Mouse (Mus musculus): ENCODE measurements around the gene 9430097D07Rik. TPM values are rescaled to one million over a fixed set of nuclear protein-coding genes. Genes with fewer than 3 reads are reported as not detected.
A peak's percentile ranks its signal among the peaks of the same experiment; 100 is the strongest.

The 9430097D07Rik gene
- polyA plus RNA-seq, 1 experiment from 2014 or later: 0.33 TPM

DNA sequence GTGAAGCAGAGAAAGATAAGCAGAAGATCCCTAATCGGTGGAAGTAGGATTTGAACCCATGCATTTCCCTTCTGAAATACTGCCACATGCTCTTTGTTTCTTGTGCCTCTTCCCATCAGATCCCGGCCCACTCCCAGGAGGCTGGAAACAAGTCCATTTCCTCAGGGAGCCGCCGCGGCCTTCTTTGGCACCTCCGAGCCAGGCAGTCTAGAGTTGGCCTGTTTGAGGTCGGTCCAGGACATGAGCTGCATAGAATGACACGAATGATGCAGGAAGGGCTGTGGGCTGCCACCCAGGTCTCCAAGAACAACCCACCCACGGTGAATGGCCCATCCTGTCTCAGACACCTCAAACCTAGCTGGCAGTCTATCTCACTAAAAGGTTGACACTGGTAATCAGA is 1.0 kb upstream of the 9430097D07Rik start:
- Histone ChIP-seq H3K9me3 (ENCODE audit: control insufficient read depth, low read length) (no peaks in the 10 kb centered on the region), H3K27me3 (ENCODE audit: control insufficient read depth, insufficient read depth, low read length) (peaks cover 14% of the 10 kb centered on the region), H3K36me3 (ENCODE audit: control insufficient read depth, insufficient read depth, low read length) (peaks cover 2% of the 10 kb centered on the region; the same call in 1 of the 2 replicates), H3K4me1 (ENCODE audit: control insufficient read depth, insufficient read depth, low read length) (peaks cover 5% of the 10 kb centered on the region), H3K4me3 (ENCODE audit: low read depth, low read length) (no peak overlapping the region), H3K4me2 (ENCODE audit: low read depth, severe bottlenecking) (no peak overlapping the region), H3K27ac (replicated peaks; ENCODE audit: low read depth, low read length) (no peak overlapping the region), H3K9ac (ENCODE audit: low read length) (no peak overlapping the region)
- WGBS: 93% methylated on average over 9 of the region's 9 CpGs
- ATAC-seq (ENCODE audit: insufficient number of reproducible peaks, low FRiP score, low TSS enrichment, low read depth) (no peak), DNase-seq (ENCODE audit: low spot score) (no peak)

DNA sequence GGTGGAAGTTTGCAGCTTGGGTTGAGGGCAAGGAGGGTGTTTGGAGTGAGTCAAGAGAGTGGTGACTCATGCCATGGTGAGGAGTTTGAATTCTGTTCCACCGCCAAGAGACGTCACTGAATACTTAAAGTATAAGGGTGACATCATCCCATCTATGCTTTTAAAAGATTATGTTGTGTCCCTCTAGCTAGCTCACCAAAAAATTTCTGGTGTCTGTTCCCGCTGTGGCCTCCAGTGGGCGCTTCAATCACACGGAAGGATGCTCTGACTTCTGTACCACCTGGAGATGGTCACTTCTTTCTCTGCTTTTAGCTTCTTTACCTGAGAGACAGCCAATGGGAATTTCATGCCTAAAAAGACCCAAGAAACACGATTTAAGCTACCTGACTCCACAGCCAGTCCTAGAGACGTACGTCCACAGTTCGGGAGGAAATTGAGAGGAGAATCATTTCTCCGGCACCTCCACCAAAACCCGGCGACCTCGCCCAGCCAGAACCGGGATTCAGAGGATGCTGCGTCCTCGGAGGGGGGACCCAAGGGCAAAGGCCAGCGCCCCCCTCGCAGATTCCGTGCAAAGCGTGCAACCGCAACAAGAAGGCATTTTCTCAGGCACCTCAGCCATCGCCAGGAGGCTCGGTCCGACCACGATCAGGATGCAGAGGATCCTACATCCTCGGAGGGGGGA is 441 bp downstream of the 9430097D07Rik start:
- no peaks in the 10 kb centered on the region for H3K9me3 ChIP-seq (ENCODE audit: control insufficient read depth, low read length)
- peak overlapping the region; percentile 58 for H3K9ac ChIP-seq (ENCODE audit: low read length)
- peaks cover 14% of the 10 kb centered on the region for H3K27me3 ChIP-seq (ENCODE audit: control insufficient read depth, insufficient read depth, low read length)
- peak overlapping the region; percentile 81 for H3K4me2 ChIP-seq (ENCODE audit: low read depth, severe bottlenecking)
- H3K4me3 ChIP-seq (ENCODE audit: low read depth, low read length): peak overlapping the region; percentile 52
- no peak overlapping the region for H3K27ac ChIP-seq (replicated peaks; ENCODE audit: low read depth, low read length)
- ATAC-seq (ENCODE audit: insufficient number of reproducible peaks, low FRiP score, low TSS enrichment, low read depth) (no peak), DNase-seq (ENCODE audit: low spot score) (peak; percentile 76)
- WGBS: 1% methylated on average over 26 of the region's 26 CpGs
- peaks cover 8% of the 10 kb centered on the region for H3K4me1 ChIP-seq (ENCODE audit: control insufficient read depth, insufficient read depth, low read length)
- peaks cover 2% of the 10 kb centered on the region; the same call in 1 of the 2 replicates for H3K36me3 ChIP-seq (ENCODE audit: control insufficient read depth, insufficient read depth, low read length)

DNA sequence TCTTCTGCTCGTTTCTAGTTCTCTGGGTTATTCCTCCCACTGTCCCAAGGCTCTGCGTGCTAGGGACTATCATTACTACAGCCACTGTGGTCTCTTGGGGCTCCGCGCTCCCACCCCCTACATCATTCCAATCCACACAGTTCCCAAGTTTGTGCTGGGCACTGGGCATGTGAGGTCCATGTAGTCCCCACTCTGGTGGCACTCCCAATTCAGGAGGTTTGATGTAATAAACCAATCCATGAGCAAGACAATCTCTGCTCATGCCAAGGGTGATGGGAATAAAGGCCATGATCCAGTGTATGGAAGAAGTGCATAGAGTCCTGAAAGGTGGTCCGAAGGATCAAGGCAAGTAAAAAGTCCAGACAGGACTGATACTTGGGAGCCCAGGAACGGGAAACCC is 987 bp downstream of the 9430097D07Rik start, which contains the start of gene Pip5kl1:
Gene Pip5kl1, plus strand, starts transcription at position 301 of the 400 bp plus-strand sequence.
- ATAC-seq (ENCODE audit: insufficient number of reproducible peaks, low FRiP score, low TSS enrichment, low read depth) (no peak), DNase-seq (ENCODE audit: low spot score) (no peak)
- peaks cover 2% of the 10 kb centered on the region; the same call in 1 of the 2 replicates for H3K36me3 ChIP-seq (ENCODE audit: control insufficient read depth, insufficient read depth, low read length)
- H3K27me3 ChIP-seq (ENCODE audit: control insufficient read depth, insufficient read depth, low read length): peaks cover 14% of the 10 kb centered on the region
- no peak within 1 kb of the TSS for H3K27ac ChIP-seq (replicated peaks; ENCODE audit: low read depth, low read length)
- H3K9ac ChIP-seq (ENCODE audit: low read length): peak within 1 kb of the TSS; percentile 58
- no peaks in the 10 kb centered on the region for H3K9me3 ChIP-seq (ENCODE audit: control insufficient read depth, low read length)
- peaks cover 8% of the 10 kb centered on the region for H3K4me1 ChIP-seq (ENCODE audit: control insufficient read depth, insufficient read depth, low read length)
- H3K4me3 ChIP-seq (ENCODE audit: low read depth, low read length): peak within 1 kb of the TSS; percentile 52
- 78% methylated on average over 6 of the region's 6 CpGs for WGBS
- H3K4me2 ChIP-seq (ENCODE audit: low read depth, severe bottlenecking): peak within 1 kb of the TSS; percentile 81

DNA sequence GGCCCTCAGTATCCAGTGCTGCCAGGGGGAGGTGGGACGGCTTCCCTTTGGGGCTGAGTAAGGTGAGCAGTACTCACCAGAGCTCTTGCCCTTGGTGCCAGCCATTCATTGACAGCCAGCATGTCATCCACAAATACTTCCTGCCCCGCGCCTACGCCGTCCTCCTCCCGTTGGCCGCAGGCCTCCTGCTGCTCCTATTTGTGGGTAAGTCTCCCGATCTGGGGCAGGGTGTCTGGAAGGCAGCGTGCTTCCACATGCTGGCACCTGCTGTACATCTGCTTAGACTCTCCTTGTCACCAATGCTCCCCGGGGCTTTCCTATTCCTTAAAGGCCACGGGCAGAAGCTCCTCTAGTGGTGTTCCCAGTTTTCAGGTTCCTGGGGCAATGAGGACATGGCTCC is 3.3 kb downstream of the 9430097D07Rik start:
- no peaks in the 10 kb centered on the region for H3K27me3 ChIP-seq (ENCODE audit: control insufficient read depth, insufficient read depth, low read length)
- H3K4me3 ChIP-seq (ENCODE audit: low read depth, low read length): no peak overlapping the region
- H3K4me2 ChIP-seq (ENCODE audit: low read depth, severe bottlenecking): no peak overlapping the region
- no peak for DNase-seq (ENCODE audit: low spot score)
- no peak for ATAC-seq (ENCODE audit: insufficient number of reproducible peaks, low FRiP score, low TSS enrichment, low read depth)
- no peak overlapping the region for H3K27ac ChIP-seq (replicated peaks; ENCODE audit: low read depth, low read length)
- H3K9me3 ChIP-seq (ENCODE audit: control insufficient read depth, low read length): no peaks in the 10 kb centered on the region
- H3K36me3 ChIP-seq (ENCODE audit: control insufficient read depth, insufficient read depth, low read length): peaks cover 5% of the 10 kb centered on the region; the same call in 1 of the 2 replicates
- H3K4me1 ChIP-seq (ENCODE audit: control insufficient read depth, insufficient read depth, low read length): peaks cover 8% of the 10 kb centered on the region
- 93% methylated on average over 11 of the region's 11 CpGs for WGBS
- H3K9ac ChIP-seq (ENCODE audit: low read length): no peak overlapping the region

DNA sequence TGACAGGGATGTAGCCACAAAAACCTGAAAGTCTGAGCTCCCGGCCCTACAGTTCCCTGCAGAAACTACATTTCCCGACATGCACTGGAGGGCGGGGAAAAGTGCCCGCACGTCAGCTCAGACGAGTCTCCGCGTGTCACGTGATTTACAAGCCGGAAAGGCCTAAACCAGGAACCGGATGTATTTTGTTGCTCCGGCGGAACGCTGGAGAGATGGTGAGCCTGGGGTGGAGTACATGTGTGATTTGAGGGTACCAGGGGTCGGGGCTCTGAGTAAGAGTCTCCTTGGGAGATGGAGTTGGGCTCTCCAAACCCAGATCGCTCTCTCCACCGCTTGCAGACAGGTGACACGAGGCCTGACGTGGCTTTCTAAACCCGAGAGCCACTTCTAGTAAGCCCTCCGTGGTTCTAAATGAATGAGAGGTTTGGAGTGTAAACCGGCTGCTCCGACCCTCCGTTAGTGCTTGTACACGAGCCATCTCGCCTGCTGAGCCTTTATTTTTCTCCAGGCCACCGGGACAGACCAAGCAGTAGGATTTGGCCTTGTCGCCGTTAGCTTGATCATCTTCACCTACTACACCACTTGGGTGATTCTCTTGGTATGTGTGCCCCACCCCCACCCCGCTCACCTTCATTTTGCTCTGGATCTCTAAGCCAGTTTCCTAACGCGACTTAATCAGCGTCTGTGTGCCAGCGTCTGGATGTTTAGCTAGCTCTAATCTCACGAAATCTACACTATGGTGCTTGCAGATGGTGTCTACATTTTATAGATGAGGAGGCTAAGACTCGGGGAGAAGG is 4.6 kb downstream of the 9430097D07Rik start, which contains the start of gene Dpm2:
Gene Dpm2, plus strand, starts transcription at position 161 of the 797 bp plus-strand sequence.
- Histone ChIP-seq H3K4me3 (ENCODE audit: low read depth, low read length) (peak within 1 kb of the TSS; percentile 54), H3K27ac (replicated peaks; ENCODE audit: low read depth, low read length) (no peak within 1 kb of the TSS), H3K27me3 (ENCODE audit: control insufficient read depth, insufficient read depth, low read length) (no peaks in the 10 kb centered on the region), H3K4me2 (ENCODE audit: low read depth, severe bottlenecking) (peak within 1 kb of the TSS; percentile 63), H3K9ac (ENCODE audit: low read length) (peak within 1 kb of the TSS; percentile 49), H3K36me3 (ENCODE audit: control insufficient read depth, insufficient read depth, low read length) (peaks cover 5% of the 10 kb centered on the region; the same call in 1 of the 2 replicates), H3K9me3 (ENCODE audit: control insufficient read depth, low read length) (no peaks in the 10 kb centered on the region), H3K4me1 (ENCODE audit: control insufficient read depth, insufficient read depth, low read length) (peaks cover 8% of the 10 kb centered on the region)
- ATAC-seq (ENCODE audit: insufficient number of reproducible peaks, low FRiP score, low TSS enrichment, low read depth) (peak; percentile 66), DNase-seq (ENCODE audit: low spot score) (peak; percentile 91)
- 1% methylated on average over 36 of the region's 36 CpGs for WGBS

DNA sequence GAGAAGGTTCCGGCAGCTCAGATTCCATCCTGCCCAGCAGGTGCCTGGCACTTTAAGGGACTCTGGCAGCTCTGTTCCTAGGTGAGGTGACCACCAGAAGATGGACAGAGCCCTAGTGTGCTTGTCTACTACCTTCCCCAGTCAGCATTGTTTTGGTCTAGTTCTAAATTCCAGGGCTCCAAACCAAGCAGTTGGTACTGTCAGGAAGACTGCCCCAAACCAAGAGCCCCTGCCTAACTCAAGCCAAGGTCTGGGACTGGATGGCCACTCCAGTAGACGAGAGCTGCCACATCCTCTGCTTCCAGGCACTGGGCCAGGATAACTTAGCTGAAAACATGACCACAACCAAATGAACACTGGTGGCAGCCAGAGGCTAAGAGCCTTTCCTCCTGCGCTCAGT is 6.5 kb downstream of the 9430097D07Rik start:
- H3K4me1 ChIP-seq (ENCODE audit: control insufficient read depth, insufficient read depth, low read length): peaks cover 8% of the 10 kb centered on the region
- no peak for DNase-seq (ENCODE audit: low spot score)
- H3K27me3 ChIP-seq (ENCODE audit: control insufficient read depth, insufficient read depth, low read length): no peaks in the 10 kb centered on the region
- H3K36me3 ChIP-seq (ENCODE audit: control insufficient read depth, insufficient read depth, low read length): peaks cover 11% of the 10 kb centered on the region; the same call in 1 of the 2 replicates
- H3K9me3 ChIP-seq (ENCODE audit: control insufficient read depth, low read length): no peaks in the 10 kb centered on the region
- no peak overlapping the region for H3K4me2 ChIP-seq (ENCODE audit: low read depth, severe bottlenecking)
- no peak overlapping the region for H3K4me3 ChIP-seq (ENCODE audit: low read depth, low read length)
- H3K27ac ChIP-seq (replicated peaks; ENCODE audit: low read depth, low read length): no peak overlapping the region
- no peak for ATAC-seq (ENCODE audit: insufficient number of reproducible peaks, low FRiP score, low TSS enrichment, low read depth)
- whole genome bisulfite sequencing: 92% methylated on average over 3 of the region's 3 CpGs
- no peak overlapping the region for H3K9ac ChIP-seq (ENCODE audit: low read length)

DNA sequence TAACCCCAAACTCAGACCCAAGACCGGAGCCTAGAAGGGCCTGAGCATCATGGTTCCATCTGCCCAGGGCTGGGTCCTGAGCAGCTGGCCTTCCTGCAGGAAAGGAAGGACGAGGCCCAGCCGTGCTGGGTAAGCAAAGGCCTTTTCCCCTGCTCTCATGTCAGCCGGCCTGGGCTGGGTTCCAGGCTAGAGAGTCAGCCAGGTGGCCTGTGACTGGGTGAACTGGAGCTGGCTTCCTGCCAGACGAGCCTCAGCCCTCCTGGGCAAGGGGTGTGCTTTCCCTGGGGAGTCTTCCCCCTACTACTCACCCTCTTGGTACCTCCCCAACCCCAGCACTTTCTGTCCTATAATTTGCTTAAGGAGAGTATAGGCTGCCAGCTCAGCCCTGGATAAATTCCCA is 7.3 kb downstream of the 9430097D07Rik start:
- Histone ChIP-seq H3K4me3 (ENCODE audit: low read depth, low read length) (no peak overlapping the region), H3K4me1 (ENCODE audit: control insufficient read depth, insufficient read depth, low read length) (peaks cover 8% of the 10 kb centered on the region), H3K36me3 (ENCODE audit: control insufficient read depth, insufficient read depth, low read length) (peaks cover 9% of the 10 kb centered on the region; the same call in 1 of the 2 replicates), H3K9ac (ENCODE audit: low read length) (no peak overlapping the region), H3K4me2 (ENCODE audit: low read depth, severe bottlenecking) (no peak overlapping the region), H3K9me3 (ENCODE audit: control insufficient read depth, low read length) (no peaks in the 10 kb centered on the region), H3K27me3 (ENCODE audit: control insufficient read depth, insufficient read depth, low read length) (no peaks in the 10 kb centered on the region), H3K27ac (replicated peaks; ENCODE audit: low read depth, low read length) (no peak overlapping the region)
- DNase-seq (ENCODE audit: low spot score) (no peak), ATAC-seq (ENCODE audit: insufficient number of reproducible peaks, low FRiP score, low TSS enrichment, low read depth) (no peak)
- 81% methylated on average over 5 of the region's 5 CpGs for WGBS

DNA sequence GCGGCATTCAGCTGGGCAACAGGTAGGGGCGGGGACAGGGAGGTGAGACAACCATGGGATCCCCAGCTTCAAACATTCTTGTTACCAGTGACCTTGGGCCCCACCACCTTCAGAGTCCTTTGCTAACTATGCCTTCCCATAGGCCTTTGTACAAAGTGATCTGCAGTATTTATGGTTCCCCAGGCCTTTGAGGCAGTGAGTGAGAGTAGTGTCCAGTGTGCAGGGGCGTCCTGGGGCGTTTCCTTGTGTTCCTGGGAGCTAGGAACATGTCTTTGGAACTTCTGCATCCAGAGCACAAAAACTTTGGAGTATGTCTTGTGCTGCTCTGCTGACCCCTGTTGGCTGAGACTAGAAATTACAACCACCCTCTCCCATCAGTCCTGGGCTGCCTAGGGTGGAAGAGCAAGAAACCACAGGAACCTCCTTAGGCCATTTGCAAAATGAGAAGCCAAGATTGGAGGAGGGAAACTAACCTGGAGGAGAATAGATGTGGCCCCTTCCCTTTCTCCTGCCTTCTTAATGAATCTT is 8.9 kb downstream of the 9430097D07Rik start:
- 39% methylated on average over 4 of the region's 4 CpGs for WGBS
- Histone ChIP-seq H3K9me3 (ENCODE audit: control insufficient read depth, low read length) (no peaks in the 10 kb centered on the region), H3K36me3 (ENCODE audit: control insufficient read depth, insufficient read depth, low read length) (peaks cover 8% of the 10 kb centered on the region; the same call in 1 of the 2 replicates), H3K27me3 (ENCODE audit: control insufficient read depth, insufficient read depth, low read length) (no peaks in the 10 kb centered on the region), H3K27ac (replicated peaks; ENCODE audit: low read depth, low read length) (no peak overlapping the region), H3K4me1 (ENCODE audit: control insufficient read depth, insufficient read depth, low read length) (peaks cover 4% of the 10 kb centered on the region), H3K4me2 (ENCODE audit: low read depth, severe bottlenecking) (no peak overlapping the region), H3K9ac (ENCODE audit: low read length) (no peak overlapping the region), H3K4me3 (ENCODE audit: low read depth, low read length) (no peak overlapping the region)
- DNase-seq (ENCODE audit: low spot score) (peak; percentile 75), ATAC-seq (ENCODE audit: insufficient number of reproducible peaks, low FRiP score, low TSS enrichment, low read depth) (no peak)

All from limb, embryonic 11.5 days (tissue).